Mouse (Mus musculus): ENCODE measurements around the gene Gpat2.

DNA sequence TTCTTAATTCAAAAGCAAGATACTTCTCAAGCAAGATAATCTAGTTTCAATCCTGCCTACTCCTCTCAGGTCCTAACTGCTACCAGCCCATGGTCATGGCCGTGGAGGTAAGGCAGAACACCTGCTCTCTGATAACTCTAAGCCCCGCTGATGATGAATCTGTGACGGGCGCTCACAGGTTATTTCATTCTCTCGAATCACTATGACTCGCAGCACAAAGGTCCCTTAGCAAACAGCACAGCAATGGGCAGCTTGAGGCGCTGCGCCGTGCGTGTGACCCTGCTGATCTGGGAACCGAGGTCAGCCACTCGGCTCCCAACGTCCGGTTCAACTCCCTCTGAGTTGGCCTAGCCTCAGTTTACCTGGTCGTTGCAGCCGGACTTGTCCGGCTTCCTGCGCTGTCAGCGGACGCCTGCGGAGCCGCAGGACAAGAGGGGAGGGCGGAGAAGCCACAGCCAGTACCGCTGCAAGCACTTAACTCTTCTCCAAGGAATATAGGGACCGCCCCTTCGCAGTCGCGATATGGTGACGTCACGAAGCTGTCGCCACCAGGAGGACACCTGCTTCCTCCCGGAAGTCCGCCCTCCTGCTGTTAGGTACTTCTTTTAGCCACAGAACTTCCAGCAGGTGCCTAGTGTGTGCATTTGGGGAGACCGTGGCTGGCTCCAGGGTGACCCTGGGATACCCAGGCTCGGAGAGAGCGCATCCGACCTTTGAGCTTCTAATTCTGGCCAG is 19.2 kb downstream of the Gpat2 start, which contains the start of gene Fahd2a:
- TF ChIP-seq CTCF (IDR thresholded peaks at IDR 0.05; ENCODE audit: extremely low read depth, insufficient read length, insufficient replicate concordance, low read depth, low read length) (no peak), POLR2A (IDR thresholded peaks at IDR 0.05; ENCODE audit: low read depth, low read length) (no peak)

Data from small intestine, adult 2 months (tissue).